Mouse (Mus musculus): ENCODE data around the gene Pdzk1ip1.

- TF ChIP-seq POLR2A (IDR thresholded peaks at IDR 0.05; ENCODE audit: borderline replicate concordance, low read depth, low read length) (no peak), CTCF (IDR thresholded peaks at IDR 0.05; ENCODE audit: low read depth, low read length) (no peak)
Measured at GRCm38 (mm10) chr4:115096435-115097145, 8.1 kb downstream of the Pdzk1ip1 start.

Data from bone marrow macrophage, adult 2 months (primary cell).